Mouse (Mus musculus): Measurements from ENCODE around the gene Cbfb. TPM values are rescaled to one million over a fixed set of nuclear protein-coding genes. Genes with fewer than 3 reads are reported as not detected.

The Cbfb gene
- polyA plus RNA-seq, 1 experiment from 2014 or later, result 124 TPM

GRCm38 (mm10) chr8:105265128-105265527 is 94.7 kb downstream of the Cbfb start:
- H3K4me3 ChIP-seq, result peak overlapping the region; percentile 56
- H3K27me3 ChIP-seq, result peaks cover 95% of the 10 kb centered on the region
- peaks cover 26% of the 10 kb centered on the region for H3K4me1 ChIP-seq
- WGBS, result 13% methylated on average over 10 of the region's 10 CpGs
- H3K4me2 ChIP-seq (replicated peaks), result peak overlapping the region; percentile 73
- no peaks in the 10 kb centered on the region for H3K36me3 ChIP-seq
- peaks cover 5% of the 10 kb centered on the region; the same call in 1 of the 2 replicates for H3K9me3 ChIP-seq
- no peak overlapping the region for H3K9ac ChIP-seq
- ATAC-seq (ENCODE audit: insufficient number of reproducible peaks, insufficient read depth, low FRiP score, low TSS enrichment), result no peak
- no peak overlapping the region for H3K27ac ChIP-seq

DNA sequence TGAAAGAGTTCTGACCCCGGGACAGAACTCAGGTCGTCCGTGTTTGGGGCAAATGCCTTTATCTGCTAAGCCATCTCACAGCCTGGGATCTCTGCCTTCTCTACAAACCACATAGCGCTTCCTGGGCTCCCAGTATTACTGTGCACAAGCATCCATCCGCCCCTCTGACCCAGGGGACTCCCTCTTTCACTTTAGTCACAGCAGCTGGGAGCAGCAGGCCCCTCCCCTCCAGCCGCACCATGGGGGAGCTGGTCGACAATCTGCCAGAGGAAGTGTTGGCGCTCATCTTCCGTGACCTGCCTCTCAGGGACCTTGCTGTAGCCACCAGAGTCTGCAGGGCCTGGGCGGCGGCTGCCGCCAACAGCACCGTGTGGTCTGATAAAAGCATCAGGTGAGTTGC is 96.3 kb downstream of the Cbfb start:
- Histone ChIP-seq H3K4me1 (peaks cover 34% of the 10 kb centered on the region), H3K4me3 (no peak overlapping the region), H3K4me2 (replicated peaks) (no peak overlapping the region), H3K9ac (no peak overlapping the region), H3K27ac (no peak overlapping the region), H3K36me3 (no peaks in the 10 kb centered on the region), H3K27me3 (peaks cover 95% of the 10 kb centered on the region), H3K9me3 (peaks cover 5% of the 10 kb centered on the region; the same call in 1 of the 2 replicates)
- no peak for ATAC-seq (ENCODE audit: insufficient number of reproducible peaks, insufficient read depth, low FRiP score, low TSS enrichment)
- WGBS, result 12% methylated on average over 13 of the region's 13 CpGs

Other genes with a start within 250 kb of the Cbfb start
- gene Ces2e, start 244.4 kb upstream of the Cbfb start, polyA plus RNA-seq (2016; fragmentation: Nextera tagmentation; extraction: Ambion mirVana), result not detected in 2 replicates
- not detected in 2 replicates for gene Ces2f, start 223.3 kb upstream of the Cbfb start, polyA plus RNA-seq (2016; fragmentation: Nextera tagmentation; extraction: Ambion mirVana)
- not detected in 2 replicates for gene Ces2g, start 209.0 kb upstream of the Cbfb start, polyA plus RNA-seq (2016; fragmentation: Nextera tagmentation; extraction: Ambion mirVana)
- gene Ces2h, start 169.8 kb upstream of the Cbfb start, polyA plus RNA-seq (2016; fragmentation: Nextera tagmentation; extraction: Ambion mirVana), result not detected in 2 replicates
- not detected in 2 replicates for gene Ces3a, start 122.1 kb upstream of the Cbfb start, polyA plus RNA-seq (2016; fragmentation: Nextera tagmentation; extraction: Ambion mirVana)
- gene Ces3b, start 86.9 kb upstream of the Cbfb start, polyA plus RNA-seq (2016; fragmentation: Nextera tagmentation; extraction: Ambion mirVana), result not detected in 2 replicates
- gene Ces4a, start 38.9 kb upstream of the Cbfb start, polyA plus RNA-seq (2016; fragmentation: Nextera tagmentation; extraction: Ambion mirVana), result not detected in 2 replicates
- gene D230025D16Rik, start 54.5 kb downstream of the Cbfb start, polyA plus RNA-seq (2016; fragmentation: Nextera tagmentation; extraction: Ambion mirVana), result 26.3 and 26.7 TPM in 2 replicates
- gene B3gnt9, start 84.5 kb downstream of the Cbfb start, polyA plus RNA-seq (2016; fragmentation: Nextera tagmentation; extraction: Ambion mirVana), result 7.1 and 9.1 TPM in 2 replicates
- gene Tradd, start 93.9 kb downstream of the Cbfb start, polyA plus RNA-seq (2016; fragmentation: Nextera tagmentation; extraction: Ambion mirVana), result 17.4 and 18.7 TPM in 2 replicates
- gene Fbxl8, start 94.0 kb downstream of the Cbfb start, polyA plus RNA-seq (2016; fragmentation: Nextera tagmentation; extraction: Ambion mirVana), result 1.2 and 1.4 TPM in 2 replicates
- gene Hsf4, start 99.1 kb downstream of the Cbfb start, polyA plus RNA-seq (2016; fragmentation: Nextera tagmentation; extraction: Ambion mirVana), result 0.36 TPM in 1 of 2 replicates, not detected in the other
- 2.1 and 2.4 TPM in 2 replicates for gene Nol3, start 105.5 kb downstream of the Cbfb start, polyA plus RNA-seq (2016; fragmentation: Nextera tagmentation; extraction: Ambion mirVana)
- 24.2 and 24.5 TPM in 2 replicates for gene 4931428F04Rik, start 119.2 kb downstream of the Cbfb start, polyA plus RNA-seq (2016; fragmentation: Nextera tagmentation; extraction: Ambion mirVana)
- gene Exoc3l, start 125.4 kb downstream of the Cbfb start, polyA plus RNA-seq (2016; fragmentation: Nextera tagmentation; extraction: Ambion mirVana), result 12.8 and 15.2 TPM in 2 replicates
- gene E2f4, start 127.0 kb downstream of the Cbfb start, polyA plus RNA-seq (2016; fragmentation: Nextera tagmentation; extraction: Ambion mirVana), result 81.1 and 82.3 TPM in 2 replicates
- 3.4 and 4.2 TPM in 2 replicates for gene Elmo3, start 134.9 kb downstream of the Cbfb start, polyA plus RNA-seq (2016; fragmentation: Nextera tagmentation; extraction: Ambion mirVana)
- 1.6 and 1.8 TPM in 2 replicates for gene Lrrc29, start 155.6 kb downstream of the Cbfb start, polyA plus RNA-seq (2016; fragmentation: Nextera tagmentation; extraction: Ambion mirVana)
- gene Tmem208, start 155.7 kb downstream of the Cbfb start, polyA plus RNA-seq (2016; fragmentation: Nextera tagmentation; extraction: Ambion mirVana), result 103 and 106 TPM in 2 replicates
- gene Fhod1, start 177.3 kb downstream of the Cbfb start, polyA plus RNA-seq (2016; fragmentation: Nextera tagmentation; extraction: Ambion mirVana), result 2.3 TPM in 2 replicates
- gene Slc9a5, start 178.2 kb downstream of the Cbfb start, polyA plus RNA-seq (2016; fragmentation: Nextera tagmentation; extraction: Ambion mirVana), result 5.9 and 7.4 TPM in 2 replicates
- gene Plekhg4, start 202.6 kb downstream of the Cbfb start, polyA plus RNA-seq (2016; fragmentation: Nextera tagmentation; extraction: Ambion mirVana), result 0.69 and 0.74 TPM in 2 replicates
- not detected in 2 replicates for gene Kctd19, start 242.8 kb downstream of the Cbfb start, polyA plus RNA-seq (2016; fragmentation: Nextera tagmentation; extraction: Ambion mirVana)
- gene Lrrc36, start 242.9 kb downstream of the Cbfb start, polyA plus RNA-seq (2016; fragmentation: Nextera tagmentation; extraction: Ambion mirVana), result 0.18 and 0.31 TPM in 2 replicates

All from embryonic facial prominence, embryonic 12.5 days (tissue).